Mouse (Mus musculus) heart, embryonic 11.5 days (tissue): ENCODE results near the gene Ecsit. TPM values are rescaled to one million over a fixed set of nuclear protein-coding genes. Genes with fewer than 3 reads are reported as not detected.
A peak's percentile ranks its signal among the peaks of the same experiment; 100 is the strongest.
"Not testable (repeated sequence)": the region's sequence is repeated elsewhere in the genome, so short reads cannot be mapped to it uniquely, and the experiment has no call there.

Experiments
- ATAC-seq: fragments of 200-750 bp; cut with Nextera tagmentation; replicated peaks from 2 replicates; pipeline ENCODE4 v1.8.0; 2017; ENCODE audit warnings: moderate library complexity; ENCODE audit not compliant: insufficient number of reproducible peaks, low FRiP score, low TSS enrichment
- H3K27ac ChIP-seq: fragments of 300-500 bp; sonication (generic); 2 replicates; pipeline ENCODE4 v1.5.1; 2014; ENCODE audit warnings: mild to moderate bottlenecking, low read depth, low read length
- H3K27me3 ChIP-seq: fragments of 300-500 bp; sonication (generic); 2 replicates; pipeline ENCODE4 v1.6.1; 2014; ENCODE audit warnings: mild to moderate bottlenecking, low read length, mixed read lengths; ENCODE audit not compliant: control insufficient read depth, insufficient read depth
- H3K36me3 ChIP-seq: fragments of 300-500 bp; sonication (generic); 2 replicates; pipeline ENCODE4 v1.6.1; 2014; ENCODE audit warnings: mild to moderate bottlenecking, low read length, moderate library complexity, mixed read lengths; ENCODE audit not compliant: control insufficient read depth, insufficient read depth
- H3K4me1 ChIP-seq: fragments of 300-500 bp; sonication (generic); 2 replicates; pipeline ENCODE4 v1.6.1; 2014; ENCODE audit warnings: low read length; ENCODE audit not compliant: control insufficient read depth, insufficient read depth
- H3K4me2 ChIP-seq: fragments of 300-500 bp; sonication (generic); 2 replicates; pipeline ENCODE4 v1.6.1; 2014; ENCODE audit warnings: mild to moderate bottlenecking, moderate library complexity
- H3K4me3 ChIP-seq: fragments of 300-500 bp; sonication (generic); 2 replicates; pipeline ENCODE4 v1.5.1; 2014; ENCODE audit warnings: low read depth, low read length
- H3K9ac ChIP-seq: fragments of 300-500 bp; sonication (generic); 2 replicates; pipeline ENCODE4 v1.6.1; 2014; ENCODE audit warnings: mild to moderate bottlenecking, low read depth, low read length, moderate library complexity
- H3K9me3 ChIP-seq: fragments of 300-500 bp; sonication (generic); replicated peaks from 2 replicates; pipeline ENCODE4 v1.6.1; 2016; ENCODE audit warnings: low read length; ENCODE audit not compliant: control insufficient read depth
- WGBS: fragments of 180-500 bp; shearing (Covaris S2); extraction: QIAGEN DNeasy Blood & Tissue Kit; methylation state at CpG from one replicate; pipeline ENCODE4 v1.1.7; 2014; ENCODE audit not compliant: insufficient replicate concordance; 5-methylcytosine and 5-hydroxymethylcytosine counted together
- polyA plus RNA-seq: library from polyadenylated mRNA; unstranded; fragments of >200 nt; fragmentation: Nextera tagmentation; extraction: Ambion mirVana; gene quantifications from 2 replicates; pipeline ENCODE4 v1.2.1, GENCODE M21; 2014

The Ecsit gene
- polyA plus RNA-seq, 1 experiment from 2014 or later, result 48.4 TPM

DNA sequence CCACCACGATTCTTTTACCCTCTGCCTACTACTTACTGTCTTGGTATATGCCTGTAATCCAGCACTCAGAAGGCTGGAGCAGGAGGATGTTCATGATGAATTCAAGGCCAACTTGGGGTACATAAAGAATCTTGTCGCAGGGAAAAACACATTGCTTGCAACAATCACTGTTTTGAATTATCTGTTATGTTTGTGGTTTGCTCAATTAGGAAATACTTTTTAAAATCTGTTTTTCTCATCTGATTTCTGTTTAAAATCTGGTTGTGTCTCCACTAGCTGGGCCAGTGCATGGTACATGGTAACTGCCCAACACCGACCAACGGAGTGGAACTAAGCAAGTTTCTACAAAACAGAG, 594 bp downstream of the Ecsit start:
- H3K4me3 ChIP-seq, result peak overlapping the region; percentile 86
- no peaks in the 10 kb centered on the region for H3K9me3 ChIP-seq
- no peaks in the 10 kb centered on the region for H3K27me3 ChIP-seq
- H3K36me3 ChIP-seq, result peaks cover 5% of the 10 kb centered on the region; the same call in 1 of the 2 replicates
- H3K9ac ChIP-seq, result peak overlapping the region; percentile 84
- no peak overlapping the region for H3K27ac ChIP-seq
- H3K4me1 ChIP-seq, result peaks cover 4% of the 10 kb centered on the region; the same call in 1 of the 2 replicates
- ATAC-seq, result peak; percentile 46; the same call in 1 of the 2 replicates
- peak overlapping the region; percentile 85 for H3K4me2 ChIP-seq
- 34% methylated on average over 4 of the region's 4 CpGs for WGBS

- H3K27ac ChIP-seq, result no peak overlapping the region
- ATAC-seq, result no peak
- H3K4me1 ChIP-seq, result no peaks in the 10 kb centered on the region
- H3K36me3 ChIP-seq, result peaks cover 9% of the 10 kb centered on the region; the same call in 1 of the 2 replicates
- 92% methylated on average over 23 of the region's 23 CpGs for WGBS
- H3K4me3 ChIP-seq, result no peak overlapping the region
- H3K4me2 ChIP-seq, result no peak overlapping the region
- no peaks in the 10 kb centered on the region for H3K9me3 ChIP-seq
- no peak overlapping the region for H3K9ac ChIP-seq
- no peaks in the 10 kb centered on the region for H3K27me3 ChIP-seq
Observed at GRCm38 (mm10) chr9:22076223-22076622, 9.0 kb downstream of the Ecsit start.

- H3K9me3 ChIP-seq, H3K36me3 ChIP-seq, H3K27me3 ChIP-seq, H3K4me3 ChIP-seq, H3K27ac ChIP-seq, H3K9ac ChIP-seq, H3K4me1 ChIP-seq, H3K4me2 ChIP-seq, ATAC-seq: not testable (repeated sequence)
- WGBS, result 81% methylated on average over 5 of the region's 5 CpGs
Observed at GRCm38 (mm10) chr9:22075778-22076177, 9.5 kb downstream of the Ecsit start.

DNA sequence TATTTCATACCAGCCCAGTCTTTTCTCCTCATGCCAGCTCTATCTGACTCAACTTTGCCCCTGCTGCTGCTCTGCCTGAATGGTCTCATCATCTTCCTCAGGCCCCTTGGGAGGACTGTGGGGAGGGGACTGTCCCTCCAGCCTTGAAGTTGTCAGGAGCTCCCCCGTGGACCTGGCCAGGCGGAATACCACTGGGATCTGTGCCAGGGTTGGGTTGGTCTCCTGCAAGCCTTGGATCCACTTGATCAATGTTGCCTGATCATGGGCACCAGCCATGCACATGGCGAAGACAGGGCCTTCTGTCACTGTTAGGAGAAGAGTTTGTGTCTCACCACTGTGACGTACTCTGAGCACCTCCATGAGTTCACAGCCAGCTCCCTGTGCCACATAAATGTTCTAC, 13.0 kb downstream of the Ecsit start:
- no peak overlapping the region for H3K4me3 ChIP-seq
- H3K27ac ChIP-seq, result no peak overlapping the region
- H3K9me3 ChIP-seq, result no peaks in the 10 kb centered on the region
- peaks cover 7% of the 10 kb centered on the region; the same call in 1 of the 2 replicates for H3K36me3 ChIP-seq
- no peak for ATAC-seq
- 0 out of 2 replicates have a peak, but pooled peaks cover 5% of the 10 kb centered on the region for H3K4me1 ChIP-seq
- WGBS, result 85% methylated on average over 4 of the region's 4 CpGs
- H3K4me2 ChIP-seq, result no peak overlapping the region
- no peak overlapping the region for H3K9ac ChIP-seq
- H3K27me3 ChIP-seq, result no peaks in the 10 kb centered on the region

- no peaks in the 10 kb centered on the region for H3K27me3 ChIP-seq
- under 1% methylated on average over 67 of the region's 87 CpGs for WGBS
- no peaks in the 10 kb centered on the region for H3K9me3 ChIP-seq
- peak within 1 kb of the TSS; percentile 67 for H3K4me2 ChIP-seq
- H3K4me3 ChIP-seq, result peak within 1 kb of the TSS; percentile 71
- peak; percentile 94 for ATAC-seq
- H3K4me1 ChIP-seq, result 0 out of 2 replicates have a peak, but pooled peaks cover 5% of the 10 kb centered on the region
- H3K27ac ChIP-seq, result peak within 1 kb of the TSS; percentile 98
- H3K9ac ChIP-seq, result peak within 1 kb of the TSS; percentile 93
- H3K36me3 ChIP-seq, result peaks cover 8% of the 10 kb centered on the region
Observed at GRCm38 (mm10) chr9:22070791-22071573, 14.3 kb downstream of the Ecsit start, which contains the start of the genes Gm49318 and Zfp653. Gene Gm49318 (minus strand): TSS chr9:22071259. Gene Zfp653 (minus strand): TSS chr9:22071376.

- peak overlapping the region; percentile 71 for H3K4me3 ChIP-seq
- H3K36me3 ChIP-seq, result peaks cover 17% of the 10 kb centered on the region
- WGBS, result 68% methylated on average over 4 of the region's 4 CpGs
- H3K9me3 ChIP-seq, result no peaks in the 10 kb centered on the region
- no peaks in the 10 kb centered on the region for H3K27me3 ChIP-seq
- ATAC-seq, result no peak
- peak overlapping the region; percentile 67 for H3K4me2 ChIP-seq
- H3K27ac ChIP-seq, result no peak overlapping the region; the same call in 1 of the 2 replicates
- 0 out of 2 replicates have a peak, but pooled peaks cover 5% of the 10 kb centered on the region for H3K4me1 ChIP-seq
- H3K9ac ChIP-seq, result 0 out of 2 replicates have a peak overlapping the region, but pooled peaks have one; percentile 24
Observed at GRCm38 (mm10) chr9:22069881-22070553, 15.2 kb downstream of the Ecsit start.

DNA sequence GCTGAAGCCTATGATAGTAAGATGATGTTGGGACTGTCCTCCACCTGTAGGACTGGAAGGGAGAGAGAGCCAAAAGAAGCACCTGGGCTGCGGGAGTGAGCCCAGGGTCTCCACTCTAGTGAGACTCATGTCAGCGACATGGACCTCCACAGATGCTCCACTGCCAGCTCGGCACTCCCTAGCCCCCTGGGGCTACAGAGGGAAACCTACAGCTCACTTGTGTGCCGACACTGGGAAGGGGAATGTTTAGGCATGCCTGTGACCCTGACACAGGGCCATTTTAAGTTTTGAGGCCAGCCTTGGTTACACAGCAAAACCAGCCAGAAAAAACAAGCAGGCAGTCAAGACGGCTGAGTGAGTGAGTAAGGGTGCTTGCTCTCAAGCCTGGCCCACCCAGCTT, 18.0 kb downstream of the Ecsit start:
- H3K4me2 ChIP-seq, result no peak overlapping the region
- no peak for ATAC-seq
- no peaks in the 10 kb centered on the region for H3K9me3 ChIP-seq
- 0 out of 2 replicates have a peak, but pooled peaks cover 5% of the 10 kb centered on the region for H3K4me1 ChIP-seq
- peaks cover 25% of the 10 kb centered on the region for H3K36me3 ChIP-seq
- H3K27me3 ChIP-seq, result no peaks in the 10 kb centered on the region
- no peak overlapping the region for H3K4me3 ChIP-seq
- no peak overlapping the region for H3K27ac ChIP-seq
- no peak overlapping the region for H3K9ac ChIP-seq
- WGBS, result 82% methylated on average over 5 of the region's 5 CpGs

GRCm38 (mm10) chr9:22066433-22066832, 18.8 kb downstream of the Ecsit start:
- Histone ChIP-seq H3K4me1 (0 out of 2 replicates have a peak, but pooled peaks cover 5% of the 10 kb centered on the region), H3K27ac (no peak overlapping the region), H3K4me2 (no peak overlapping the region), H3K4me3 (no peak overlapping the region), H3K9me3 (no peaks in the 10 kb centered on the region), H3K9ac (no peak overlapping the region), H3K36me3 (peaks cover 24% of the 10 kb centered on the region), H3K27me3 (no peaks in the 10 kb centered on the region)
- ATAC-seq, result no peak
- 68% methylated on average over 3 of the region's 3 CpGs for WGBS
